Mouse (Mus musculus): ENCODE results near the gene Clec18a. TPM values are rescaled to one million over a fixed set of nuclear protein-coding genes. Genes with fewer than 3 reads are reported as not detected.
"Not testable (repeated sequence)": the region's sequence is repeated elsewhere in the genome, so short reads cannot be mapped to it uniquely, and the experiment has no call there.

Clec18a gene
- polyA plus RNA-seq, 1 experiment from 2014 or later: not detected

GRCm38 (mm10) chr8:111031572-111031971, 60.7 kb downstream of the Clec18a start, which contains the start of gene Ddx19b:
Gene Ddx19b, minus strand, starts transcription at chr8:111031751.
- WGBS: 92% methylated on average over 19 of the region's 19 CpGs
- Histone ChIP-seq H3K27me3 (0 out of 2 replicates have a peak, but pooled peaks cover 13% of the 10 kb centered on the region), H3K4me1 (replicated peaks) (peaks cover 16% of the 10 kb centered on the region), H3K9me3 (replicated peaks) (no peaks in the 10 kb centered on the region), H3K27ac (no peak within 1 kb of the TSS), H3K9ac (no peak within 1 kb of the TSS), H3K36me3 (peaks cover 1% of the 10 kb centered on the region; the same call in 1 of the 2 replicates), H3K4me2 (no peak within 1 kb of the TSS), H3K4me3 (no peak within 1 kb of the TSS)
- no peak for ATAC-seq (replicated peaks; ENCODE audit: insufficient number of reproducible peaks, insufficient read depth, low FRiP score, low read depth)

GRCm38 (mm10) chr8:111030045-111030444, 62.2 kb downstream of the Clec18a start:
- ATAC-seq (replicated peaks; ENCODE audit: insufficient number of reproducible peaks, insufficient read depth, low FRiP score, low read depth): no peak
- Histone ChIP-seq H3K27ac (no peak overlapping the region), H3K4me3 (no peak overlapping the region), H3K4me2 (no peak overlapping the region), H3K36me3 (no peaks in the 10 kb centered on the region), H3K9ac (no peak overlapping the region), H3K27me3 (0 out of 2 replicates have a peak, but pooled peaks cover 13% of the 10 kb centered on the region), H3K4me1 (replicated peaks) (peaks cover 11% of the 10 kb centered on the region), H3K9me3 (replicated peaks) (no peaks in the 10 kb centered on the region)
- 75% methylated on average over 6 of the region's 6 CpGs for WGBS

GRCm38 (mm10) chr8:111029589-111029988, 62.6 kb downstream of the Clec18a start:
- Histone ChIP-seq H3K9ac (no peak overlapping the region), H3K4me1 (replicated peaks) (peaks cover 6% of the 10 kb centered on the region), H3K9me3 (replicated peaks) (no peaks in the 10 kb centered on the region), H3K4me2 (no peak overlapping the region), H3K27ac (no peak overlapping the region), H3K27me3 (0 out of 2 replicates have a peak, but pooled peaks cover 13% of the 10 kb centered on the region), H3K36me3 (no peaks in the 10 kb centered on the region), H3K4me3 (no peak overlapping the region)
- no peak for ATAC-seq (replicated peaks; ENCODE audit: insufficient number of reproducible peaks, insufficient read depth, low FRiP score, low read depth)
- WGBS: 43% methylated on average over 4 of the region's 4 CpGs

GRCm38 (mm10) chr8:111027391-111027937, 64.8 kb downstream of the Clec18a start:
- under 1% methylated on average over 31 of the region's 31 CpGs for WGBS
- ATAC-seq (replicated peaks; ENCODE audit: insufficient number of reproducible peaks, insufficient read depth, low FRiP score, low read depth): peak; percentile 91

GRCm38 (mm10) chr8:111026609-111027008, 65.6 kb downstream of the Clec18a start:
- H3K9ac ChIP-seq; H3K27ac ChIP-seq; H3K4me3 ChIP-seq; H3K4me2 ChIP-seq; H3K36me3 ChIP-seq; H3K4me1 ChIP-seq (replicated peaks); H3K27me3 ChIP-seq; H3K9me3 ChIP-seq (replicated peaks); ATAC-seq (replicated peaks; ENCODE audit: insufficient number of reproducible peaks, insufficient read depth, low FRiP score, low read depth): not testable (repeated sequence)
- 71% methylated on average over 2 of the region's 2 CpGs for WGBS

More at GRCm38 (mm10) chr8:111027391-111027937, 64.8 kb downstream of the Clec18a start:
- Histone ChIP-seq H3K9ac (peak overlapping the region; percentile 77), H3K36me3 (no peaks in the 10 kb centered on the region), H3K4me3 (peak overlapping the region; percentile 69), H3K27ac (peak overlapping the region; percentile 70), H3K9me3 (replicated peaks) (no peaks in the 10 kb centered on the region), H3K4me1 (replicated peaks) (0 out of 2 replicates have a peak, but pooled peaks cover 2% of the 10 kb centered on the region), H3K4me2 (peak overlapping the region; percentile 77), H3K27me3 (0 out of 2 replicates have a peak, but pooled peaks cover 8% of the 10 kb centered on the region)

GRCm38 (mm10) chr8:111010230-111010991, 81.8 kb downstream of the Clec18a start:
- ATAC-seq (replicated peaks; ENCODE audit: insufficient number of reproducible peaks, insufficient read depth, low FRiP score, low read depth); H3K4me3 ChIP-seq; H3K4me1 ChIP-seq (replicated peaks); H3K9ac ChIP-seq; H3K27me3 ChIP-seq; H3K4me2 ChIP-seq; H3K9me3 ChIP-seq (replicated peaks); H3K27ac ChIP-seq: not testable (repeated sequence)
- 84% methylated on average over 7 of the region's 10 CpGs for WGBS
- peaks cover 31% of the 10 kb centered on the region for H3K36me3 ChIP-seq

Small RNA genes lying within 50 kb of the gene (microRNA-seq; reads per million reads assigned to microRNA genes)
- not detected for gene Gm24103
- gene Mir3473d: 1.7 reads per million

Other genes starting within 250 kb of the Clec18a start
- gene Cog4, start 245.8 kb downstream of the Clec18a start, polyA plus RNA-seq (2015; fragmentation: Nextera tagmentation; extraction: Ambion mirVana): 53.9 and 60.1 TPM in 2 replicates
- 65.1 and 85.4 TPM in 2 replicates for gene Sf3b3, start 245.6 kb downstream of the Clec18a start, polyA plus RNA-seq (2015; fragmentation: Nextera tagmentation; extraction: Ambion mirVana)
- gene Fuk, start 189.9 kb downstream of the Clec18a start, polyA plus RNA-seq (2015; fragmentation: Nextera tagmentation; extraction: Ambion mirVana): 4.8 and 7.1 TPM in 2 replicates
- 15.2 and 17.2 TPM in 2 replicates for gene St3gal2, start 172.5 kb downstream of the Clec18a start, polyA plus RNA-seq (2015; fragmentation: Nextera tagmentation; extraction: Ambion mirVana)
- gene Ddx19a, start 94.6 kb downstream of the Clec18a start, polyA plus RNA-seq (2015; fragmentation: Nextera tagmentation; extraction: Ambion mirVana): 8.6 and 12.5 TPM in 2 replicates
- gene Ddx19b, start 60.7 kb downstream of the Clec18a start, polyA plus RNA-seq (2015; fragmentation: Nextera tagmentation; extraction: Ambion mirVana): 3.3 and 4.1 TPM in 2 replicates
- 28.5 and 37.9 TPM in 2 replicates for gene Aars, start 59.3 kb downstream of the Clec18a start, polyA plus RNA-seq (2015; fragmentation: Nextera tagmentation; extraction: Ambion mirVana)
- gene Exosc6, start 36.1 kb downstream of the Clec18a start, polyA plus RNA-seq (2015; fragmentation: Nextera tagmentation; extraction: Ambion mirVana): 4.1 and 11.9 TPM in 2 replicates
- gene Pdpr, start 2.2 kb upstream of the Clec18a start, polyA plus RNA-seq (2015; fragmentation: Nextera tagmentation; extraction: Ambion mirVana): 10.2 and 11.9 TPM in 2 replicates
- gene Glg1, start 166.8 kb upstream of the Clec18a start, polyA plus RNA-seq (2015; fragmentation: Nextera tagmentation; extraction: Ambion mirVana): 50.8 and 64.1 TPM in 2 replicates
- gene Rfwd3, start 207.8 kb upstream of the Clec18a start, polyA plus RNA-seq (2015; fragmentation: Nextera tagmentation; extraction: Ambion mirVana): 28.8 and 38.9 TPM in 2 replicates
- gene Mlkl, start 245.8 kb upstream of the Clec18a start, polyA plus RNA-seq (2015; fragmentation: Nextera tagmentation; extraction: Ambion mirVana): 3.6 and 3.8 TPM in 2 replicates

All from heart, embryonic 15.5 days (tissue).